Mouse (Mus musculus): ENCODE measurements around the gene Cox7a2. TPM values are rescaled to one million over a fixed set of nuclear protein-coding genes. Genes with fewer than 3 reads are reported as not detected.

Gene Cox7a2
- polyA plus RNA-seq, 2 experiments = 279 to 577 TPM

GRCm38 (mm10) chr9:79720143-79720542 lies 39.5 kb downstream of the Cox7a2 start:
- no peaks in the 10 kb centered on the region for H3K4me1 ChIP-seq (replicated peaks; ENCODE audit: control insufficient read depth in 2 of 2, insufficient read depth in 2 of 2, low read length in 1 of 2)
- no peak overlapping the region for H3K27ac ChIP-seq
- WGBS (ENCODE audit: insufficient replicate concordance) = 20% methylated on average over 9 of the region's 9 CpGs
- no peaks in the 10 kb centered on the region for H3K36me3 ChIP-seq (replicated peaks; ENCODE audit: control insufficient read depth, insufficient read depth, low read depth)
- H3K27me3 ChIP-seq (ENCODE audit: control insufficient read depth, insufficient read depth, low read length) = peaks cover 38% of the 10 kb centered on the region
- no peak overlapping the region for H3K9ac ChIP-seq (replicated peaks)
- H3K4me2 ChIP-seq (ENCODE audit: low read depth) = no peak overlapping the region
- H3K4me3 ChIP-seq (ENCODE audit: insufficient read depth in 1 of 2, low read depth in 2 of 2, low read length in 2 of 2) = no peak overlapping the region
- DNase-seq (ENCODE audit: low read depth in 3 of 3, low spot score in 3 of 3) (no peak), ATAC-seq (ENCODE audit: insufficient read depth) (no peak)
- H3K9me3 ChIP-seq (ENCODE audit: control insufficient read depth, low read length) = no peaks in the 10 kb centered on the region
- TF ChIP-seq EP300 (IDR thresholded peaks at IDR 0.05; ENCODE audit: low read depth) = no peak
- TF ChIP-seq CTCF (IDR thresholded peaks at IDR 0.05; ENCODE audit: low read depth) = no peak

- Histone ChIP-seq H3K9me3 (ENCODE audit: control insufficient read depth, low read length) (no peaks in the 10 kb centered on the region), H3K4me3 (ENCODE audit: insufficient read depth in 1 of 2, low read depth in 2 of 2, low read length in 2 of 2) (no peak overlapping the region), H3K4me1 (replicated peaks; ENCODE audit: control insufficient read depth in 2 of 2, insufficient read depth in 2 of 2, low read length in 1 of 2) (no peaks in the 10 kb centered on the region), H3K27me3 (ENCODE audit: control insufficient read depth, insufficient read depth, low read length) (peaks cover 38% of the 10 kb centered on the region), H3K36me3 (replicated peaks; ENCODE audit: control insufficient read depth, insufficient read depth, low read depth) (no peaks in the 10 kb centered on the region), H3K27ac (no peak overlapping the region), H3K4me2 (ENCODE audit: low read depth) (peak overlapping the region; percentile 50), H3K9ac (replicated peaks) (no peak overlapping the region)
- WGBS (ENCODE audit: insufficient replicate concordance) = 3% methylated on average over 28 of the region's 28 CpGs
- DNase-seq (ENCODE audit: low read depth in 3 of 3, low spot score in 3 of 3) (no peak), ATAC-seq (ENCODE audit: insufficient read depth) (no peak)
- no peak for TF ChIP-seq EP300 (IDR thresholded peaks at IDR 0.05; ENCODE audit: low read depth)
- TF ChIP-seq CTCF (IDR thresholded peaks at IDR 0.05; ENCODE audit: low read depth) = no peak
These were observed 40.2 kb downstream of the Cox7a2 start for GRCm38 (mm10) chr9:79719451-79719850.

GRCm38 (mm10) chr9:79718481-79719370 lies 41.0 kb downstream of the Cox7a2 start, which contains the start of gene Col12a1:
Col12a1 (minus strand) TSS chr9:79718831.
- H3K27ac ChIP-seq = no peak within 1 kb of the TSS
- DNase-seq (ENCODE audit: low read depth in 3 of 3, low spot score in 3 of 3) (no peak), ATAC-seq (ENCODE audit: insufficient read depth) (no peak)
- no peak within 1 kb of the TSS for H3K9ac ChIP-seq (replicated peaks)
- H3K27me3 ChIP-seq (ENCODE audit: control insufficient read depth, insufficient read depth, low read length) = peaks cover 38% of the 10 kb centered on the region
- no peaks in the 10 kb centered on the region for H3K36me3 ChIP-seq (replicated peaks; ENCODE audit: control insufficient read depth, insufficient read depth, low read depth)
- no peaks in the 10 kb centered on the region for H3K9me3 ChIP-seq (ENCODE audit: control insufficient read depth, low read length)
- TF ChIP-seq EP300 (IDR thresholded peaks at IDR 0.05; ENCODE audit: low read depth) (no peak), CTCF (IDR thresholded peaks at IDR 0.05; ENCODE audit: low read depth) (no peak)
- H3K4me2 ChIP-seq (ENCODE audit: low read depth) = peak within 1 kb of the TSS; percentile 50
- 2% methylated on average over 64 of the region's 64 CpGs for WGBS (ENCODE audit: insufficient replicate concordance)
- H3K4me3 ChIP-seq (ENCODE audit: insufficient read depth in 1 of 2, low read depth in 2 of 2, low read length in 2 of 2) = peak within 1 kb of the TSS; percentile 33 to 50; a peak in 3 of 4 replicates
- no peaks in the 10 kb centered on the region for H3K4me1 ChIP-seq (replicated peaks; ENCODE audit: control insufficient read depth in 2 of 2, insufficient read depth in 2 of 2, low read length in 1 of 2)

GRCm38 (mm10) chr9:79717836-79718475 lies 41.7 kb downstream of the Cox7a2 start:
- DNase-seq (ENCODE audit: low read depth in 3 of 3, low spot score in 3 of 3) (no peak), ATAC-seq (ENCODE audit: insufficient read depth) (no peak)
- Histone ChIP-seq H3K9ac (replicated peaks) (no peak overlapping the region), H3K27ac (no peak overlapping the region), H3K27me3 (ENCODE audit: control insufficient read depth, insufficient read depth, low read length) (peaks cover 38% of the 10 kb centered on the region), H3K4me3 (ENCODE audit: insufficient read depth in 1 of 2, low read depth in 2 of 2, low read length in 2 of 2) (peak overlapping the region; percentile 33 to 50; a peak in 3 of 4 replicates), H3K36me3 (replicated peaks; ENCODE audit: control insufficient read depth, insufficient read depth, low read depth) (no peaks in the 10 kb centered on the region), H3K4me2 (ENCODE audit: low read depth) (peak overlapping the region; percentile 50), H3K4me1 (replicated peaks; ENCODE audit: control insufficient read depth in 2 of 2, insufficient read depth in 2 of 2, low read length in 1 of 2) (no peaks in the 10 kb centered on the region), H3K9me3 (ENCODE audit: control insufficient read depth, low read length) (no peaks in the 10 kb centered on the region)
- TF ChIP-seq EP300 (IDR thresholded peaks at IDR 0.05; ENCODE audit: low read depth) = no peak
- TF ChIP-seq CTCF (IDR thresholded peaks at IDR 0.05; ENCODE audit: low read depth) = no peak
- WGBS (ENCODE audit: insufficient replicate concordance) = 3% methylated on average over 22 of the region's 22 CpGs
